Mouse (Mus musculus) heart, embryonic 14.5 days (tissue): ENCODE results near the gene Gm525. TPM values are rescaled to one million over a fixed set of nuclear protein-coding genes. Genes with fewer than 3 reads are reported as not detected.
A peak's percentile ranks its signal among the peaks of the same experiment; 100 is the strongest.

ENCODE experiments used
- ATAC-seq: fragments of 200-750 bp; cut with Nextera tagmentation; 2 replicates; pipeline ENCODE4 v1.8.0; 2017; ENCODE audit warnings: low read depth, moderate TSS enrichment; ENCODE audit not compliant: insufficient number of reproducible peaks, insufficient read depth, low FRiP score
- H3K27ac ChIP-seq, 2 experiments: fragments of 200-500 bp in 1 of 2; fragments of 300-500 bp in 1 of 2; sonication (generic) in 1 of 2; replicated peaks in 1 of 2; 2 replicates each; pipeline ENCODE4 v1.5.1; 2012 to 2014; ENCODE audit warnings: low read depth in 2 of 2, low read length in 2 of 2, control low read depth in 1 of 2, mild to moderate bottlenecking in 1 of 2, mixed read lengths in 1 of 2; ENCODE audit not compliant: control insufficient read depth in 1 of 2, insufficient read depth in 1 of 2
- H3K27me3 ChIP-seq: fragments of 300-500 bp; sonication (generic); 2 replicates; pipeline ENCODE4 v1.6.1; 2014; ENCODE audit warnings: mild to moderate bottlenecking, low read length, control low read depth; ENCODE audit not compliant: control insufficient read depth, insufficient read depth
- H3K36me3 ChIP-seq: fragments of 300-500 bp; sonication (generic); 2 replicates; pipeline ENCODE4 v1.6.1; 2014; ENCODE audit warnings: mild to moderate bottlenecking, control low read depth, low read length, mixed read lengths; ENCODE audit not compliant: control insufficient read depth, insufficient read depth
- H3K4me1 ChIP-seq, 2 experiments: fragments of 200-500 bp in 1 of 2; fragments of 300-500 bp in 1 of 2; sonication (generic) in 1 of 2; 2 replicates each; pipeline ENCODE4 v1.6.1; 2012 to 2014; ENCODE audit warnings: low read length in 2 of 2, control low read depth in 1 of 2, mixed read lengths in 1 of 2; ENCODE audit not compliant: control insufficient read depth in 2 of 2, insufficient read depth in 2 of 2
- H3K4me2 ChIP-seq: fragments of 300-500 bp; sonication (generic); 2 replicates; pipeline ENCODE4 v1.6.1; 2014; ENCODE audit warnings: mild to moderate bottlenecking, low read length
- H3K4me3 ChIP-seq, 2 experiments: fragments of 200-500 bp in 1 of 2; fragments of 300-500 bp in 1 of 2; sonication (generic) in 1 of 2; 2 replicates each; pipeline ENCODE4 v1.5.1; 2012 to 2014; ENCODE audit warnings: low read length in 2 of 2, mild to moderate bottlenecking in 2 of 2, control low read depth in 1 of 2, low read depth in 1 of 2, moderate library complexity in 1 of 2; ENCODE audit not compliant: control insufficient read depth in 1 of 2, insufficient read depth in 1 of 2
- H3K9ac ChIP-seq: fragments of 300-500 bp; sonication (generic); 2 replicates; pipeline ENCODE4 v1.6.1; 2014; ENCODE audit warnings: mild to moderate bottlenecking, low read length
- H3K9me3 ChIP-seq: fragments of 300-500 bp; sonication (generic); 2 replicates; pipeline ENCODE4 v1.6.1; 2016; ENCODE audit warnings: low read length, control low read depth; ENCODE audit not compliant: control insufficient read depth
- WGBS: fragments of 180-500 bp; shearing (Covaris S2); extraction: QIAGEN DNeasy Blood & Tissue Kit; methylation state at CpG from one replicate; pipeline ENCODE4 v1.1.7; 2014; 5-methylcytosine and 5-hydroxymethylcytosine counted together
- polyA plus RNA-seq: library from polyadenylated mRNA; unstranded; fragments of >200 nt; fragmentation: Nextera tagmentation; extraction: Ambion mirVana; gene quantifications from 2 replicates; pipeline ENCODE4 v1.2.1, GENCODE M21; 2014

The Gm525 gene
- polyA plus RNA-seq, 1 experiment from 2014 or later = not detected

DNA sequence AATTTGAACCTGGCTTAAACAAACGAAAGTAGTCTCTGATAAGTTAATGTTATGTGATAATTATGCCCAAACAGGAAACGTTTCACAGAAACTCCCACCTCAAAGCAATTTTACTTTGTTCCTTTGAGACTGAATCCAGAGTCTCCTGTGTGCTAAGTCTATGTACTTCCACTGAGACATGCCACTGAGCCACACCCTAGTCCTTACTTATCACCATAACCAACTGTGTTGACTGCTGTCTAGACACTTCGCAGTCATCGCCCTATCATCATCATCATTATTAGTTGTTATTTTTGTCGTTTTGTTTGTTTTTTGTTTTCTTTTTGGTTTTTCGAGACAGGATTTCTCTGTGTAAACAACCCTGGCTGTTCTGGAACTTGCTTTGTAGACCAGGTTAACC lies 9.3 kb upstream of the Gm525 start:
- Histone ChIP-seq H3K36me3 (no peaks in the 10 kb centered on the region), H3K4me3 (no peak overlapping the region), H3K9ac (no peak overlapping the region), H3K27ac (no peak overlapping the region), H3K9me3 (no peaks in the 10 kb centered on the region), H3K27me3 (no peaks in the 10 kb centered on the region), H3K4me1 (peaks cover 12 to 19% of the 10 kb centered on the region in 2 experiments), H3K4me2 (no peak overlapping the region)
- WGBS = 70% methylated on average over 6 of the region's 6 CpGs
- ATAC-seq = no peak

DNA sequence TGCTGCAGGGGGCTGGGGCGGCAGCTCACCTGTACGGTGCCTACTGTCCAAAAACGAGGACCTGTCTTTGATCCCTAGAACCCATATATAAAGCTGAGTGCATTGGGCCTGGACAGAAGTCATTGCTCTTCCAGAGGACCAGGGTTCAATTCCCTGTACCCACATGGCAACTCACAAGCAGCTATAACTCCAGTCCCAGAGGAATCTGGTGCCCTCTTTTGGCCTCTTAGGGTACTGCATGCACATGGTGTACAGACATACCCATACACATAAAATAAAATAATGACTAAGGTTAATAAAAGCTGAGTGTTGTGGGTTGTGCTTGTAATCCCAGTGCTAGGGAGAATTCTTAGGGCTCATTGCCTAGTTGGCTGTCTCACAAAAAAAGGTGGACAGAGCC lies 8.3 kb upstream of the Gm525 start:
- H3K4me2 ChIP-seq = no peak overlapping the region
- no peak overlapping the region for H3K27ac ChIP-seq
- H3K9me3 ChIP-seq = no peaks in the 10 kb centered on the region
- H3K4me3 ChIP-seq = no peak overlapping the region
- ATAC-seq = no peak
- H3K9ac ChIP-seq = no peak overlapping the region
- no peaks in the 10 kb centered on the region for H3K27me3 ChIP-seq
- whole genome bisulfite sequencing = 95% methylated on average over 3 of the region's 3 CpGs
- H3K4me1 ChIP-seq = peaks cover 10 to 15% of the 10 kb centered on the region in 2 experiments
- no peaks in the 10 kb centered on the region for H3K36me3 ChIP-seq

DNA sequence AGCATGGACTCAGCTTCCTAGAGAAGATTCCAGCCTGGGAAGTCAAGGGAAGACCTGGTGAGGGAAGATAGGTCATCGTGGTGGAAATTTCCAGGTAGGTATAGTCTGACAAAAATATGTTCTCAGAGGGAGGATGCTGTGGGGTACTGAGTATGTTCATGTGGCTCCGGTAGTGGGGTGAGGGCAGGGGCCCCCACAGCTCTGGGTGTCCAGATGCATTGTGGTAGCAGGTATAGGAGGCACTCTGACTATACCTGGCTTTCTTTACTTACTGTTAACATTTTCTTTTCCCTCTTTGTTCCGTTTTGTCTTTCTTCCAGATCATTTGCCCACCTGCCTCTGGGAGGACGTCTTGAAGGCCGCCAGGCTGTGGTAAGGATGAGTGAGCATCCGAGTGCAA lies 7.5 kb upstream of the Gm525 start:
- no peaks in the 10 kb centered on the region for H3K27me3 ChIP-seq
- H3K9me3 ChIP-seq = no peaks in the 10 kb centered on the region
- no peak overlapping the region for H3K4me2 ChIP-seq
- no peak overlapping the region for H3K27ac ChIP-seq
- ATAC-seq = no peak
- no peak overlapping the region for H3K4me3 ChIP-seq
- H3K36me3 ChIP-seq = no peaks in the 10 kb centered on the region
- H3K9ac ChIP-seq = no peak overlapping the region
- peaks cover 10 to 15% of the 10 kb centered on the region in 2 experiments for H3K4me1 ChIP-seq
- 78% methylated on average over 6 of the region's 6 CpGs for WGBS

DNA sequence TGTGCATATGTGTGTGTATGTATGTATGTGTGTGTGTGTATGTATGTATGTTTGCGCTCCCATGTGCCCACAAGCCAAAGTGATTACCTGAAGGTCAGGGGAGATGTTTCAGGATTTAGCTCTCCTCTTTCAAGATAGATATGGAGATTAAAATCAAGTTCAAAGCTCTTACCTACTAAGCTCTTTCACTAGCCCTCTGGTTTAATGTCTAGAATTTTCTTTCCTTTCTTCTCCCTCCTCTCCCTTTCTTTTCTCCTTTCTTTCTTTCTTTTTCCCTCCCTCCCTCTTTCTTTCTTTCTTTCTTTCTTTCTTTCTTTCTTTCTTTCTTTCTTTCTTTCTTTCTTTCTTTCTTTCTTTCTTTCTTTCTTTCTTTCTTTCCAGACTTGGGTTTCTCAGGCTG lies 6.9 kb upstream of the Gm525 start, which contains the start of gene Dgke:
Dgke (minus strand) TSS at position 101 of the 400 bp plus-strand sequence.
- H3K4me2 ChIP-seq = no peak within 1 kb of the TSS
- ATAC-seq = no peak
- H3K9ac ChIP-seq = no peak within 1 kb of the TSS
- peaks cover 10 to 15% of the 10 kb centered on the region in 2 experiments for H3K4me1 ChIP-seq
- H3K27me3 ChIP-seq = no peaks in the 10 kb centered on the region
- no peaks in the 10 kb centered on the region for H3K36me3 ChIP-seq
- H3K9me3 ChIP-seq = no peaks in the 10 kb centered on the region
- H3K27ac ChIP-seq = 0 out of 4 replicates have a peak within 1 kb of the TSS, but pooled peaks of 1 of the 2 experiments have one; percentile 9
- H3K4me3 ChIP-seq = no peak within 1 kb of the TSS
- 79% methylated on average over 1 of the region's 1 CpGs for WGBS

DNA sequence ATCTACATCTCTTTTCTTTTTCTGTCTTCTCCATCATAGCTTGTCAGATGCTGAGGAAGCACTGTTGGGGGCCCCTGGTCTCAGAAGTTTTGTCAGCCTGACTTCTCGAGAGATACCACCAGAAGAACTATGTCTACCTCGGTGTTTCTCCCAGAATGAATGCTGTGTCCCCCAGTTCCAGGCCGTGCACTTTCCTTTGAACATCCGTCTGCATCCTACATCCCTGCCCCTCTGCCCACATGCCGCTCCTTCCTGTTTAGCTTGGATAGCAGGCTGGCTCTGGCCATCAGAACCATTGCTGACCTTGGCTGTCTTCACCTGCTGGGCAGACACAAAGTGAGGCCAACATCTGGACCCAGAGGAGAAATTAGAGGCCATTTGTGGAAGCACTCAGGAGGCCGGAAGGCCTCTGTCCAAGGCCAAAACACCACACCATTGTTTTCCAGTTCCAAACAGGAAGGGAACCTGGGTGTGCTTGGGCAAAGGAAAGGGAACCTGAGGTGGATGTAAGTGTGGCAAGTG lies 6.3 kb upstream of the Gm525 start:
- Histone ChIP-seq H3K27ac (0 out of 4 replicates have a peak overlapping the region, but pooled peaks of 1 of the 2 experiments have one; percentile 9), H3K4me2 (no peak overlapping the region)
- no peak for ATAC-seq

DNA sequence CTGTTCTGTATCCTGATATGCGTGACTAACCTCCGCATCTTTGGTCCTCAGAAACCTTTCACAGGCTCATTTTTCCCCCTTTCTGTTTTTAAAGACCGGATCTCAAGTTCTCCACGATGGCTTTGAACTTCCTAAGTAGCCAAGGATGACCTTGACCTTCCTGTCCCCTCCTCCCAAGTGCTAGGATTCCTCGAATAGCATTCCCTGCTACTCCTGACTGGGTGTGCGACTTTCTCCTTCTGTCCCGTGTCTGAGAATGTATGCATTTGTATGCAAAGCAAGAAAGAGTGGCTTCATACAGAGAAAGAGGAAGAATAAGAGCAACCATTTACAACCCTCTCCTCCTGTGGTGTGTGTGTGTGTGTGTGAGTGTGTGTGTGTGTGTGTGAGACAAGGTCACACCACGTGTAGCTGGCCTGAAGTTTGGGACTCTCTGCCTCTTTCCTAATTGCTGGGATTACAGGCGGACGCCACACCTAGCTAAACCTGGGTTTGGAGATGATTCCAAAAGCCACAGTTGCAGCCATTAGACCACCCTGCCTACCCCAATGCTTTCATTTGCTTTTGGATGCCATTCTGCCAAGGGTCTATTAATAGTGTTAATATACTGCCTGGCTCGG lies 5.7 kb upstream of the Gm525 start:
- Histone ChIP-seq H3K9ac (0 out of 2 replicates have a peak overlapping the region, but pooled peaks have one; percentile 11), H3K9me3 (no peaks in the 10 kb centered on the region), H3K27ac (no peak overlapping the region), H3K4me1 (peaks cover 10 to 15% of the 10 kb centered on the region in 2 experiments), H3K36me3 (no peaks in the 10 kb centered on the region), H3K4me3 (no peak overlapping the region), H3K27me3 (no peaks in the 10 kb centered on the region), H3K4me2 (no peak overlapping the region)
- no peak for ATAC-seq
- 54% methylated on average over 11 of the region's 11 CpGs for WGBS

More for the DNA sequence above, 6.3 kb upstream of the Gm525 start:
- Histone ChIP-seq H3K9ac (no peak overlapping the region), H3K9me3 (no peaks in the 10 kb centered on the region), H3K27me3 (no peaks in the 10 kb centered on the region), H3K4me3 (no peak overlapping the region), H3K4me1 (peaks cover 10 to 15% of the 10 kb centered on the region in 2 experiments), H3K36me3 (no peaks in the 10 kb centered on the region)
- 67% methylated on average over 6 of the region's 6 CpGs for WGBS

DNA sequence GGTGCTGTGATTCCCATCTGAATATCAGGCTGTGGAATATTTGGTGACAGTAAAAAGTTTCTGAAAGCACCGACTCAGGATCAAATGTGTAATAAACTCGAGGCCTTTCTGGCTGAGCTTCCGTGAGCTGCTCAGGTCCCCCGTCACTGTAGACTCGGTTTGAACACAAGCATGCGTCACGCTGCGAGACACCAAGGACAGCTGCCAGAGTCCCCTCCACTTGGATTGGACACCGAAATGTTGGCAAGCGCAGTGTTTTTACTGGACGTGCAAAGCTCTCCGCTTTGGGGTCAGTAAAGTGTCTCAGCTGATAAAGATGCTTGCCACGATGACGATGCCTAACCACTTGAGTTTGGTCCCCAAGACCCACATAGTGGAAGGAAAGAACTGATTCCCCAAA lies 5.0 kb upstream of the Gm525 start:
- no peak overlapping the region for H3K27ac ChIP-seq
- H3K9ac ChIP-seq = no peak overlapping the region
- no peaks in the 10 kb centered on the region for H3K9me3 ChIP-seq
- no peak for ATAC-seq
- WGBS = 74% methylated on average over 14 of the region's 14 CpGs
- H3K4me1 ChIP-seq = peaks cover 10 to 15% of the 10 kb centered on the region in 2 experiments
- no peaks in the 10 kb centered on the region for H3K27me3 ChIP-seq
- H3K4me3 ChIP-seq = no peak overlapping the region
- H3K36me3 ChIP-seq = no peaks in the 10 kb centered on the region
- no peak overlapping the region for H3K4me2 ChIP-seq
